In genomic region chr10:128744680-128745601, GRCm38 (mm10) we compare ENCODE assay signal across 8 mouse cellular contexts. TPM values are rescaled to one million over a fixed set of nuclear protein-coding genes. Genes with fewer than 3 reads are reported as not detected.
A peak's percentile ranks its signal among the peaks of the same experiment; 100 is the strongest.
DNase-seq lines count a peak whose midpoint lies in the region; ATAC-seq and TF ChIP-seq lines count a peak whose summit lies in the region.

Gene Dgka, minus strand, starts transcription at chr10:128744855.

- peaks cover 28% of the 10 kb centered on the region for H3K4me1 ChIP-seq in embryonic facial prominence, embryonic 12.5 days
- peaks cover 41% of the 10 kb centered on the region for H3K4me1 ChIP-seq in hindbrain, embryonic 10.5 days (replicated peaks)
- H3K4me1 ChIP-seq in limb, embryonic 15.5 days: peaks cover 33% of the 10 kb centered on the region

- no peak for ATAC-seq in embryonic facial prominence, embryonic 12.5 days (ENCODE audit: insufficient number of reproducible peaks, insufficient read depth, low FRiP score, low TSS enrichment)
- no peak for ATAC-seq in limb, embryonic 15.5 days (ENCODE audit: insufficient number of reproducible peaks, low FRiP score, low TSS enrichment, low read depth)

- no peaks in the 10 kb centered on the region for H3K9me3 ChIP-seq in embryonic facial prominence, embryonic 12.5 days
- H3K9me3 ChIP-seq in hindbrain, embryonic 10.5 days: no peaks in the 10 kb centered on the region
- no peaks in the 10 kb centered on the region for H3K9me3 ChIP-seq in limb, embryonic 15.5 days

- H3ac ChIP-seq in myocyte (ENCODE audit: control insufficient read depth, insufficient read length): peak within 1 kb of the TSS; percentile 28

- TF ChIP-seq POLR2A in myocyte (IDR thresholded peaks at IDR 0.05; ENCODE audit: insufficient read length, low read depth): no peak

- peaks cover 15% of the 10 kb centered on the region for H3K79me2 ChIP-seq in myocyte (ENCODE audit: control insufficient read depth, insufficient read depth)

- H3K4me3 ChIP-seq in embryonic facial prominence, embryonic 12.5 days: peak within 1 kb of the TSS; percentile 62
- H3K4me3 ChIP-seq in hindbrain, embryonic 10.5 days: peak within 1 kb of the TSS; percentile 74
- peak within 1 kb of the TSS; percentile 66 for H3K4me3 ChIP-seq in limb, embryonic 15.5 days
- H3K4me3 ChIP-seq in myocyte: peak within 1 kb of the TSS; percentile 48

- peak within 1 kb of the TSS; percentile 68 for H3K9ac ChIP-seq in embryonic facial prominence, embryonic 12.5 days
- H3K9ac ChIP-seq in limb, embryonic 15.5 days: peak within 1 kb of the TSS; percentile 62

- H3K27me3 ChIP-seq in embryonic facial prominence, embryonic 12.5 days: peaks cover 4% of the 10 kb centered on the region
- H3K27me3 ChIP-seq in hindbrain, embryonic 10.5 days (ENCODE audit: insufficient read depth, poor library complexity, severe bottlenecking): peaks cover 56% of the 10 kb centered on the region
- 0 out of 2 replicates have a peak, but pooled peaks cover 4% of the 10 kb centered on the region for H3K27me3 ChIP-seq in limb, embryonic 15.5 days
- no peaks in the 10 kb centered on the region for H3K27me3 ChIP-seq in myocyte (ENCODE audit: control insufficient read depth, insufficient read depth, insufficient read length)

- WGBS in embryonic facial prominence, embryonic 12.5 days: 20% methylated on average over 18 of the region's 18 CpGs
- WGBS in hindbrain, embryonic 10.5 days: 21% methylated on average over 18 of the region's 18 CpGs
- WGBS in limb, embryonic 15.5 days: 25% methylated on average over 18 of the region's 18 CpGs

- DNase-seq in 3T3-L1 (ENCODE audit: low read depth, low spot score) (peak; percentile 56), ES-CJ7 (ENCODE audit: low read depth, low spot score) (peak; percentile 48)
- DNase-seq in hindbrain, embryonic 10.5 days (ENCODE audit: low spot score): peak; percentile 18
- no peak for DNase-seq in right cerebral cortex, postnatal 36 days (ENCODE audit: low spot score in 2 of 2)
- no peak for DNase-seq in right cerebral cortex, postnatal 10 days (ENCODE audit: low spot score in 2 of 2)

- H3K4me2 ChIP-seq in embryonic facial prominence, embryonic 12.5 days (replicated peaks): peak within 1 kb of the TSS; percentile 89
- peak within 1 kb of the TSS; percentile 63 for H3K4me2 ChIP-seq in limb, embryonic 15.5 days
- H3K4me2 ChIP-seq in myocyte (ENCODE audit: low read depth): peak within 1 kb of the TSS; percentile 84

- H3K27ac ChIP-seq in embryonic facial prominence, embryonic 12.5 days: peak within 1 kb of the TSS; percentile 19; the same call in 1 of the 2 replicates
- peak within 1 kb of the TSS; percentile 84 for H3K27ac ChIP-seq in hindbrain, embryonic 10.5 days
- H3K27ac ChIP-seq in limb, embryonic 15.5 days: peak within 1 kb of the TSS; percentile 79

- H3K36me3 ChIP-seq in embryonic facial prominence, embryonic 12.5 days: no peaks in the 10 kb centered on the region
- no peaks in the 10 kb centered on the region for H3K36me3 ChIP-seq in hindbrain, embryonic 10.5 days
- no peaks in the 10 kb centered on the region for H3K36me3 ChIP-seq in limb, embryonic 15.5 days
- no peaks in the 10 kb centered on the region for H3K36me3 ChIP-seq in myocyte (ENCODE audit: control insufficient read depth, insufficient read depth)

TF ChIP-seq in myocyte, 11 proteins besides CTCF, POLR2A, EP300 and RAD21:
- no peak for TF ChIP-seq MYOD1 (IDR thresholded peaks at IDR 0.05; ENCODE audit: control insufficient read depth in 1 of 3, insufficient read length in 2 of 3, low read depth in 2 of 3)
- TF ChIP-seq CEBPB (IDR thresholded peaks at IDR 0.05; ENCODE audit: insufficient read depth, poor library complexity, severe bottlenecking): no peak
- TF ChIP-seq SRF (IDR thresholded peaks at IDR 0.05; ENCODE audit: control insufficient read depth, insufficient read length, low read depth): no peak
- no peak for TF ChIP-seq MYOG (IDR thresholded peaks at IDR 0.05; ENCODE audit: control insufficient read depth in 1 of 3, insufficient read depth in 1 of 3, insufficient read length in 2 of 3, low read depth in 2 of 3)
- TF ChIP-seq TCF3 (IDR thresholded peaks at IDR 0.05; ENCODE audit: insufficient read length, low read depth): no peak
- no peak for TF ChIP-seq POLR2AphosphoS2 (IDR thresholded peaks at IDR 0.05; ENCODE audit: insufficient read length, low read depth)
- no peak for TF ChIP-seq USF1 (IDR thresholded peaks at IDR 0.05; ENCODE audit: low read depth)
- TF ChIP-seq TCF12 (IDR thresholded peaks at IDR 0.05; ENCODE audit: insufficient read depth, poor library complexity, severe bottlenecking): no peak
- no peak for TF ChIP-seq REST (IDR thresholded peaks at IDR 0.05; ENCODE audit: insufficient read depth, insufficient read length)
- no peak for TF ChIP-seq E2F4 (IDR thresholded peaks at IDR 0.05; ENCODE audit: insufficient read depth)
- no peak for TF ChIP-seq MAX (IDR thresholded peaks at IDR 0.05; ENCODE audit: low read depth)

RNA-seq across cellular contexts. Expression of gene Dgka, which starts in this region (rescaled TPM):
- 9.3 and 10.4 TPM in 2 replicates for polyA plus RNA-seq in embryonic facial prominence, embryonic 12.5 days (2016; fragmentation: Nextera tagmentation; extraction: Ambion mirVana)
- polyA plus RNA-seq in hindbrain, embryonic 10.5 days (2016; fragmentation: Nextera tagmentation; extraction: Ambion mirVana): 4.1 and 4.4 TPM in 2 replicates
- polyA plus RNA-seq in limb, embryonic 15.5 days (2015; fragmentation: Nextera tagmentation; extraction: Ambion mirVana): 26.0 and 26.4 TPM in 2 replicates
- 13.2 TPM for polyA plus RNA-seq in myocyte (2012; fragmentation: generic; extraction: Trizol)

Comparison
In these comparisons a context has a peak if more than half of its experiments do, and no peak if none do; other contexts are left out.
1. DNase-seq: peak in 3T3-L1 (single experiment), ES-CJ7 (single experiment) and hindbrain, embryonic 10.5 days (single experiment); none in right cerebral cortex, postnatal 36 days (0 of 2) and right cerebral cortex, postnatal 10 days (0 of 2).
2. H3K27ac ChIP-seq: peak in every context shown above with its lines; median percentile 84 in hindbrain, embryonic 10.5 days; 79 in limb, embryonic 15.5 days; 19 in embryonic facial prominence, embryonic 12.5 days.
3. Peak in every context shown above with its lines, with median percentiles within 50 percentile points of each other: H3K4me2 ChIP-seq and H3K4me3 ChIP-seq.